Mouse (Mus musculus) hindbrain, embryonic 13.5 days (tissue): ENCODE results near the gene Dmd. TPM values are rescaled to one million over a fixed set of nuclear protein-coding genes. Genes with fewer than 3 reads are reported as not detected.
A peak's percentile ranks its signal among the peaks of the same experiment; 100 is the strongest.
"Not testable (repeated sequence)": the region's sequence is repeated elsewhere in the genome, so short reads cannot be mapped to it uniquely, and the experiment has no call there.

Experiments
- ATAC-seq: fragments of 200-750 bp; cut with Nextera tagmentation; 2 replicates; pipeline ENCODE4 v1.8.0; 2017; ENCODE audit warnings: moderate TSS enrichment; ENCODE audit not compliant: low FRiP score
- H3K27ac ChIP-seq: fragments of 300-500 bp; sonication (generic); 2 replicates; pipeline ENCODE4 v1.5.1; 2015; ENCODE audit warnings: inconsistent platforms, mild to moderate bottlenecking, moderate library complexity
- H3K27me3 ChIP-seq: fragments of 300-500 bp; sonication (generic); 2 replicates; pipeline ENCODE4 v1.6.1; 2015; ENCODE audit warnings: mild to moderate bottlenecking, inconsistent platforms
- H3K36me3 ChIP-seq: fragments of 300-500 bp; sonication (generic); 2 replicates; pipeline ENCODE4 v1.6.1; 2015; ENCODE audit warnings: mild to moderate bottlenecking, inconsistent platforms
- H3K4me1 ChIP-seq: fragments of 300-500 bp; sonication (generic); replicated peaks from 2 replicates; pipeline ENCODE4 v1.6.1; 2015; ENCODE audit warnings: inconsistent platforms
- H3K4me2 ChIP-seq: fragments of 300-500 bp; sonication (generic); 2 replicates; pipeline ENCODE4 v1.6.1; 2015; ENCODE audit warnings: inconsistent platforms, mild to moderate bottlenecking, moderate library complexity
- H3K4me3 ChIP-seq: fragments of 300-500 bp; sonication (generic); 2 replicates; pipeline ENCODE4 v1.5.1; 2015; ENCODE audit warnings: mild to moderate bottlenecking, inconsistent platforms
- H3K9ac ChIP-seq: fragments of 300-500 bp; sonication (generic); 2 replicates; pipeline ENCODE4 v1.6.1; 2015; ENCODE audit warnings: mild to moderate bottlenecking, inconsistent platforms
- H3K9me3 ChIP-seq: fragments of 300-500 bp; sonication (generic); 2 replicates; pipeline ENCODE4 v1.6.1; 2016; ENCODE audit warnings: inconsistent platforms
- WGBS: fragments of 180-500 bp; shearing (Covaris S2); methylation state at CpG from one replicate; pipeline ENCODE4 v1.1.7; 2015; 5-methylcytosine and 5-hydroxymethylcytosine counted together
- polyA plus RNA-seq: library from polyadenylated mRNA; unstranded; fragments of >200 nt; fragmentation: Nextera tagmentation; extraction: Ambion mirVana; gene quantifications from 2 replicates; pipeline ENCODE4 v1.2.1, GENCODE M21; 2015

Dmd gene
- polyA plus RNA-seq, 1 experiment from 2014 or later: 26.4 TPM

- no peak for ATAC-seq
- no peaks in the 10 kb centered on the region for H3K9me3 ChIP-seq
- no peak overlapping the region for H3K27ac ChIP-seq
- H3K4me1 ChIP-seq: no peaks in the 10 kb centered on the region
- H3K36me3 ChIP-seq: no peaks in the 10 kb centered on the region
- no peak overlapping the region for H3K9ac ChIP-seq
- H3K27me3 ChIP-seq: no peaks in the 10 kb centered on the region
- H3K4me2 ChIP-seq: no peak overlapping the region
- no peak overlapping the region for H3K4me3 ChIP-seq
Observed at GRCm38 (mm10) chrX:83787406-83787805, 838.7 kb downstream of the Dmd start.

GRCm38 (mm10) chrX:83867469-83867868 lies 918.8 kb downstream of the Dmd start:
- not testable (repeated sequence) for ATAC-seq
- WGBS: 46% methylated on average over 9 of the region's 9 CpGs

GRCm38 (mm10) chrX:83875389-83875788 lies 926.7 kb downstream of the Dmd start:
- H3K4me2 ChIP-seq, ATAC-seq, H3K9ac ChIP-seq, H3K27ac ChIP-seq, H3K27me3 ChIP-seq, H3K9me3 ChIP-seq, H3K36me3 ChIP-seq, H3K4me3 ChIP-seq, H3K4me1 ChIP-seq: not testable (repeated sequence)
- WGBS: 86% methylated on average over 11 of the region's 11 CpGs

More at GRCm38 (mm10) chrX:83867469-83867868, 918.8 kb downstream of the Dmd start:
- H3K4me1 ChIP-seq, H3K4me2 ChIP-seq, H3K9me3 ChIP-seq, H3K9ac ChIP-seq, H3K36me3 ChIP-seq, H3K27ac ChIP-seq, H3K4me3 ChIP-seq, H3K27me3 ChIP-seq: not testable (repeated sequence)

- H3K4me3 ChIP-seq: no peak overlapping the region
- H3K27ac ChIP-seq: no peak overlapping the region
- WGBS: 75% methylated on average over 1 of the region's 1 CpGs
- H3K9me3 ChIP-seq: no peaks in the 10 kb centered on the region
- ATAC-seq: no peak
- H3K9ac ChIP-seq: no peak overlapping the region
- no peaks in the 10 kb centered on the region for H3K4me1 ChIP-seq
- H3K4me2 ChIP-seq: no peak overlapping the region
- no peaks in the 10 kb centered on the region for H3K27me3 ChIP-seq
- no peaks in the 10 kb centered on the region for H3K36me3 ChIP-seq
Observed at GRCm38 (mm10) chrX:83975895-83976294, 1027.2 kb downstream of the Dmd start.

GRCm38 (mm10) chrX:84001294-84001693 lies 1052.6 kb downstream of the Dmd start:
- no peaks in the 10 kb centered on the region for H3K27me3 ChIP-seq
- no peaks in the 10 kb centered on the region for H3K9me3 ChIP-seq
- H3K4me1 ChIP-seq: no peaks in the 10 kb centered on the region
- no peak overlapping the region for H3K9ac ChIP-seq
- no peak overlapping the region for H3K4me3 ChIP-seq
- H3K36me3 ChIP-seq: no peaks in the 10 kb centered on the region
- ATAC-seq: no peak
- H3K4me2 ChIP-seq: no peak overlapping the region
- H3K27ac ChIP-seq: no peak overlapping the region
- WGBS: 35% methylated on average over 7 of the region's 7 CpGs

- H3K9me3 ChIP-seq, H3K4me1 ChIP-seq, H3K4me2 ChIP-seq, H3K9ac ChIP-seq, ATAC-seq, H3K27ac ChIP-seq, H3K4me3 ChIP-seq, H3K36me3 ChIP-seq, H3K27me3 ChIP-seq: not testable (repeated sequence)
- 95% methylated on average over 3 of the region's 3 CpGs for WGBS
Observed at GRCm38 (mm10) chrX:84062431-84062830, 1113.8 kb downstream of the Dmd start.

- WGBS: 77% methylated on average over 2 of the region's 2 CpGs
Observed at GRCm38 (mm10) chrX:84165872-84166271, 1217.2 kb downstream of the Dmd start.

GRCm38 (mm10) chrX:84241297-84241859 lies 1292.7 kb downstream of the Dmd start:
- H3K27me3 ChIP-seq: no peaks in the 10 kb centered on the region
- H3K9me3 ChIP-seq: no peaks in the 10 kb centered on the region
- H3K27ac ChIP-seq: no peak overlapping the region
- no peak overlapping the region for H3K9ac ChIP-seq
- H3K4me3 ChIP-seq: no peak overlapping the region
- no peaks in the 10 kb centered on the region for H3K36me3 ChIP-seq
- WGBS: 64% methylated on average over 2 of the region's 2 CpGs
- no peak overlapping the region for H3K4me2 ChIP-seq
- ATAC-seq: peak; percentile 63; the same call in 1 of the 2 replicates
- H3K4me1 ChIP-seq: no peaks in the 10 kb centered on the region

More at GRCm38 (mm10) chrX:84165872-84166271, 1217.2 kb downstream of the Dmd start:
- no peak overlapping the region for H3K9ac ChIP-seq
- no peak overlapping the region for H3K27ac ChIP-seq
- H3K27me3 ChIP-seq: no peaks in the 10 kb centered on the region
- no peak for ATAC-seq
- H3K4me2 ChIP-seq: no peak overlapping the region
- no peaks in the 10 kb centered on the region for H3K4me1 ChIP-seq
- no peaks in the 10 kb centered on the region for H3K36me3 ChIP-seq
- H3K4me3 ChIP-seq: no peak overlapping the region
- H3K9me3 ChIP-seq: no peaks in the 10 kb centered on the region

GRCm38 (mm10) chrX:84330593-84330992 lies 1381.9 kb downstream of the Dmd start:
- Histone ChIP-seq H3K9ac (no peak overlapping the region), H3K4me3 (no peak overlapping the region), H3K27me3 (no peaks in the 10 kb centered on the region), H3K9me3 (no peaks in the 10 kb centered on the region), H3K4me1 (no peaks in the 10 kb centered on the region), H3K27ac (no peak overlapping the region), H3K36me3 (no peaks in the 10 kb centered on the region), H3K4me2 (no peak overlapping the region)
- ATAC-seq: no peak

- no peak overlapping the region for H3K9ac ChIP-seq
- H3K4me3 ChIP-seq: no peak overlapping the region
- H3K4me1 ChIP-seq: no peaks in the 10 kb centered on the region
- H3K4me2 ChIP-seq: no peak overlapping the region
- no peaks in the 10 kb centered on the region for H3K27me3 ChIP-seq
- H3K9me3 ChIP-seq: no peaks in the 10 kb centered on the region
- 83% methylated on average over 1 of the region's 1 CpGs for WGBS
- ATAC-seq: no peak
- no peaks in the 10 kb centered on the region for H3K36me3 ChIP-seq
- no peak overlapping the region for H3K27ac ChIP-seq
Observed at GRCm38 (mm10) chrX:84332177-84332576, 1383.5 kb downstream of the Dmd start.

GRCm38 (mm10) chrX:84364981-84365380 lies 1416.3 kb downstream of the Dmd start:
- ATAC-seq: no peak
- no peaks in the 10 kb centered on the region for H3K27me3 ChIP-seq
- no peak overlapping the region for H3K27ac ChIP-seq
- no peak overlapping the region for H3K4me2 ChIP-seq
- H3K4me1 ChIP-seq: no peaks in the 10 kb centered on the region
- H3K9me3 ChIP-seq: no peaks in the 10 kb centered on the region
- no peaks in the 10 kb centered on the region for H3K36me3 ChIP-seq
- no peak overlapping the region for H3K4me3 ChIP-seq
- H3K9ac ChIP-seq: no peak overlapping the region

GRCm38 (mm10) chrX:84435608-84436007 lies 1486.9 kb downstream of the Dmd start:
- no peak overlapping the region for H3K9ac ChIP-seq
- H3K27ac ChIP-seq: no peak overlapping the region
- WGBS: 80% methylated on average over 4 of the region's 4 CpGs
- no peaks in the 10 kb centered on the region for H3K9me3 ChIP-seq
- no peak overlapping the region for H3K4me3 ChIP-seq
- H3K4me1 ChIP-seq: no peaks in the 10 kb centered on the region
- no peaks in the 10 kb centered on the region for H3K36me3 ChIP-seq
- no peak overlapping the region for H3K4me2 ChIP-seq
- ATAC-seq: no peak
- H3K27me3 ChIP-seq: no peaks in the 10 kb centered on the region

GRCm38 (mm10) chrX:84436556-84436955 lies 1487.9 kb downstream of the Dmd start:
- 42% methylated on average over 4 of the region's 4 CpGs for WGBS
- H3K9me3 ChIP-seq: no peaks in the 10 kb centered on the region

More at GRCm38 (mm10) chrX:84436556-84436955, 1487.9 kb downstream of the Dmd start:
- no peak overlapping the region for H3K9ac ChIP-seq
- H3K4me1 ChIP-seq: no peaks in the 10 kb centered on the region
- no peaks in the 10 kb centered on the region for H3K27me3 ChIP-seq
- H3K4me2 ChIP-seq: no peak overlapping the region
- H3K27ac ChIP-seq: no peak overlapping the region
- no peak overlapping the region for H3K4me3 ChIP-seq
- H3K36me3 ChIP-seq: no peaks in the 10 kb centered on the region
- no peak for ATAC-seq
